Mouse (Mus musculus): ENCODE measurements around the gene Meox2. TPM values are rescaled to one million over a fixed set of nuclear protein-coding genes. Genes with fewer than 3 reads are reported as not detected.

Meox2 gene
- polyA plus RNA-seq (2015; fragmentation: Nextera tagmentation; extraction: Ambion mirVana) = 25.7 and 29.5 TPM in 2 replicates

GRCm38 (mm10) chr12:37108390-37108738 lies at the start of gene Meox2:
Meox2 (plus strand) TSS chr12:37108540.

Other genes with a start within 250 kb of the Meox2 start
- 1.8 and 4.1 TPM in 2 replicates for gene Agmo, start 133.1 kb downstream of the Meox2 start, polyA plus RNA-seq (2015; fragmentation: Nextera tagmentation; extraction: Ambion mirVana)

Data from skeletal muscle tissue, postnatal 0 days (tissue).